Mouse (Mus musculus) olfactory bulb, adult 2 months (tissue): ENCODE data around the gene Zscan22. TPM values are rescaled to one million over a fixed set of nuclear protein-coding genes. Genes with fewer than 3 reads are reported as not detected.

ENCODE experiments used
- H3K27ac ChIP-seq: fragments of 200-500 bp; 2 replicates; pipeline ENCODE4 v1.5.1; 2012; ENCODE audit warnings: low read depth, low read length; ENCODE audit not compliant: insufficient read depth
- H3K4me1 ChIP-seq: fragments of 200-500 bp; 2 replicates; pipeline ENCODE4 v1.6.1; 2012; ENCODE audit warnings: low read length; ENCODE audit not compliant: control insufficient read depth, insufficient read depth
- H3K4me3 ChIP-seq: fragments of 200-500 bp; 2 replicates; pipeline ENCODE4 v1.5.1; 2012; ENCODE audit warnings: mild to moderate bottlenecking, low read depth, low read length, moderate library complexity; ENCODE audit not compliant: insufficient read depth
- CTCF ChIP-seq: fragments of 200-500 bp; IDR thresholded peaks from 2 replicates; pipeline ENCODE4 v1.5.1; 2012; ENCODE audit warnings: low read depth, mild to moderate bottlenecking, low read length, moderate library complexity; ENCODE audit not compliant: insufficient read depth
- POLR2A ChIP-seq: fragments of 200-500 bp; IDR thresholded peaks from 2 replicates; pipeline ENCODE4 v1.6.1; 2012; ENCODE audit warnings: mild to moderate bottlenecking, low read depth, low read length, moderate library complexity; ENCODE audit not compliant: insufficient read depth
- WGBS: fragments of 180-500 bp; shearing (Covaris S2); methylation state at CpG from one replicate; pipeline ENCODE4 v1.1.7; 2018; 5-methylcytosine and 5-hydroxymethylcytosine counted together
- polyA plus RNA-seq: library from polyadenylated mRNA; stranded (reverse); fragments of >200 nt; gene quantifications from 2 replicates; pipeline ENCODE4 v1.2.4, GENCODE M21; 2012; ENCODE audit warnings: low replicate concordance; ENCODE audit not compliant: missing spikeins, insufficient read depth, insufficient read length

The Zscan22 gene
- polyA plus RNA-seq, 1 experiment: not detected

- 80% methylated on average over 4 of the region's 4 CpGs for WGBS
- no peaks in the 10 kb centered on the region for H3K4me1 ChIP-seq
- H3K4me3 ChIP-seq: no peak overlapping the region
- no peak overlapping the region for H3K27ac ChIP-seq
- TF ChIP-seq POLR2A: no peak
- TF ChIP-seq CTCF: no peak
These were observed 43.0 kb downstream of the Zscan22 start for GRCm38 (mm10) chr7:12940599-12940998.

GRCm38 (mm10) chr7:12943488-12943887 lies 45.9 kb downstream of the Zscan22 start:
- TF ChIP-seq CTCF (no peak), POLR2A (no peak)
- Histone ChIP-seq H3K4me1 (no peaks in the 10 kb centered on the region), H3K4me3 (no peak overlapping the region), H3K27ac (no peak overlapping the region)

DNA sequence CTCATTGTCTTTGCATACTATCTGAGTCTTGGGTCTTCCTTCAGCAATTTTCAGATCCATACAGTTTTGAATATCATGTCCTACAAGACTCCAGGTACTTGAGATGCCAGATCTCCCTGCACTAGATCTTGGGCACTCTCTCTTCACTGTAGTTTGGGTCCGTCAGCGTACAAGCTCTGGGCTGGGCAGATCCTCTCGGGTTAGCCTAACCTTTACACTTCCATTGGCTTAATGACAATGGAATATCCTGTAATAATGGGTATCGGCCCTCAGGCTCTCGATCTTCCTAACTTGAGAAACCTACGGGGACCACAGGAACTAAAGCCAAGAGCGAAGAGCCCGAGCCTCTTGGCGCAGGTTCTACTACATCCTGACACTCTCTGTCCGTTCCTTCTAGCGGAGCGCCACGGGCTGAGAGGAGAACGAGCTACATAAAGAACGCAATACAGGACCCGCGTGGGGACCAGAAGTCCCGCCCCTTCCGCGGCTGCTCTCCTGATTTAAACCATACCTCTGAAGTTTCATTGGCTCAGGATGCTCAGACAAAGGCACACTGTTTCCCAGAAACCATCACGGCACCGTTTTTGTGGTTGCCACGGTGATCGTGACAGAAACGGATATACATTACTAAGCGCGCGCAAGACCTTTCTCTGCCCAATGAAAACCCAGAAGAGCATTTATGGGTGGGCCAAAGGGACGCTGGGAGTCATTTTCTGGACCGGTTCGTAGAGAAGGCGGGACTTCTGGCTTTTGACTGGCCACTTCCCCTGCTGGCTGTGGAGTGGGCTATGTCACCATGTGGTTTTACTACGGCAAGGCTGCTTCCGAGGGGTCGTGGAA lies 51.6 kb downstream of the Zscan22 start:
- 0 out of 2 replicates have a peak, but pooled peaks cover 2% of the 10 kb centered on the region for H3K4me1 ChIP-seq
- TF ChIP-seq POLR2A: peak; percentile 57
- TF ChIP-seq CTCF: no peak
- peak overlapping the region; percentile 83 for H3K27ac ChIP-seq
- WGBS: 4% methylated on average over 35 of the region's 35 CpGs
- peak overlapping the region; percentile 78 for H3K4me3 ChIP-seq

- peak overlapping the region; percentile 78 for H3K4me3 ChIP-seq
- TF ChIP-seq POLR2A (no peak), CTCF (no peak)
- H3K4me1 ChIP-seq: 0 out of 2 replicates have a peak, but pooled peaks cover 2% of the 10 kb centered on the region
- 5% methylated on average over 16 of the region's 16 CpGs for WGBS
- H3K27ac ChIP-seq: peak overlapping the region; percentile 83
These were observed 52.2 kb downstream of the Zscan22 start for GRCm38 (mm10) chr7:12949872-12950229.

DNA sequence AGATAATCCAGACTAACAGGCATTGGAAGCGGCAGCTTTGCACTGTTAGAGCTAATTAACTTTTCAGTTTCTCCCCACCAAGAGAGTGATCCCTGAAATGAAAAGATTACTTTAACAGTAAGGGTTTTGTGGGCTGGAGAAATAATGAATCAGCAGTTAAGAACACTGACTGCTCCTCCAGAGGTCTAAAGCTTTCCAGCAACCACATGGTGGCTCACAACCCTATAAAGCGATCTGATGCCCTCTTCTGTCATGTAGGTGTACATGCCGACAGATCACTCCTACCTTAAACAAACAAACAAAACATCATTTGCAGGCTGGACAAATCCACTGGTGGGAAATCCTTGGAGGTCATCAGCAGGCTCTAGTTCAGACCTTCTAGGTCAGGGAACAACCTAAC lies 57.3 kb downstream of the Zscan22 start:
- Histone ChIP-seq H3K27ac (no peak overlapping the region), H3K4me3 (no peak overlapping the region), H3K4me1 (0 out of 2 replicates have a peak, but pooled peaks cover 2% of the 10 kb centered on the region)
- 28% methylated on average over 3 of the region's 3 CpGs for WGBS
- TF ChIP-seq CTCF (no peak), POLR2A (no peak)

DNA sequence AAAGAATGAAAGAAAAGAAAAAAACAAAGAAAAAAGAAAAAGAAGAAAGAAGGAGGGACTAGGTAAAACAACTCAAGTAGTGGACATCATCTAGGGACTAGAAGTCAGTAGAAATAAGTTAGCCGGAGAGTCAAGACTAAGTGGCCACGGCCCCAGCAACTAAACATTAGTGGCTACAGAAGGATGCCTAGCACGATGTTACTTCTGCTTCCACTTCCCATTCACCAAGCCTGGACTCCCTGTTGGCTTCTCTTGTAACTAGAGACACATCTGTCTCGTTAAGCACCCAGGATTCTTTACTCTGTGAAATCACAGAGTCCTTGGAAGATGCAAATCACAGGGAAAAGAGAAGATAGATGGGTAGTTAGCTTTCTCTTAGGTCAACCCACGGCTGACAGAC lies 59.9 kb downstream of the Zscan22 start:
- TF ChIP-seq POLR2A (no peak), CTCF (no peak)
- no peak overlapping the region for H3K4me3 ChIP-seq
- 71% methylated on average over 5 of the region's 5 CpGs for WGBS
- no peak overlapping the region for H3K27ac ChIP-seq
- H3K4me1 ChIP-seq: no peaks in the 10 kb centered on the region

Other genes starting within 250 kb of the Zscan22 start
- not detected in 2 replicates for gene Vmn2r55, start 212.8 kb upstream of the Zscan22 start, polyA plus RNA-seq
- gene Vmn2r56, start 162.8 kb upstream of the Zscan22 start, polyA plus RNA-seq: not detected in 2 replicates
- not detected in 2 replicates for gene Zscan18, start 94.2 kb upstream of the Zscan22 start, polyA plus RNA-seq
- not detected in 2 replicates for gene Zfp329, start 79.0 kb upstream of the Zscan22 start, polyA plus RNA-seq
- gene Zfp110, start 63.1 kb upstream of the Zscan22 start, polyA plus RNA-seq: not detected in 2 replicates
- not detected in 2 replicates for gene Zfp128, start 16.6 kb upstream of the Zscan22 start, polyA plus RNA-seq
- gene Rps5, start 24.5 kb downstream of the Zscan22 start, polyA plus RNA-seq: 651 TPM in 1 of 2 replicates, not detected in the other
- not detected in 2 replicates for gene Rnf225, start 29.6 kb downstream of the Zscan22 start, polyA plus RNA-seq
- not detected in 2 replicates for gene Zfp324, start 68.0 kb downstream of the Zscan22 start, polyA plus RNA-seq
- not detected in 2 replicates for gene Zfp446, start 80.0 kb downstream of the Zscan22 start, polyA plus RNA-seq
- gene Slc27a5, start 100.4 kb downstream of the Zscan22 start, polyA plus RNA-seq: not detected in 2 replicates
- gene Trim28, start 101.3 kb downstream of the Zscan22 start, polyA plus RNA-seq: 700 TPM in 1 of 2 replicates, not detected in the other
- not detected in 2 replicates for gene Zbtb45, start 112.2 kb downstream of the Zscan22 start, polyA plus RNA-seq
- gene Chmp2a, start 137.0 kb downstream of the Zscan22 start, polyA plus RNA-seq: not detected in 2 replicates
- gene Ube2m, start 140.5 kb downstream of the Zscan22 start, polyA plus RNA-seq: 648 TPM in 1 of 2 replicates, not detected in the other
- gene Mzf1, start 156.9 kb downstream of the Zscan22 start, polyA plus RNA-seq: not detected in 2 replicates
- not detected in 2 replicates for gene Vmn1r85, start 197.4 kb downstream of the Zscan22 start, polyA plus RNA-seq
- not detected in 2 replicates for gene Vmn1r86, start 222.1 kb downstream of the Zscan22 start, polyA plus RNA-seq
- gene Vmn1r87, start 242.3 kb downstream of the Zscan22 start, polyA plus RNA-seq: not detected in 2 replicates